Mouse (Mus musculus): ENCODE data around the gene Lig3. TPM values are rescaled to one million over a fixed set of nuclear protein-coding genes. Genes with fewer than 3 reads are reported as not detected.

The Lig3 gene
- polyA plus RNA-seq, 1 experiment from 2014 or later = 16.6 TPM

GRCm38 (mm10) chr11:82837192-82837591, 56.3 kb downstream of the Lig3 start:
- no peaks in the 10 kb centered on the region for H3K9me3 ChIP-seq (replicated peaks; ENCODE audit: control insufficient read depth, low read length)
- 66% methylated on average over 7 of the region's 7 CpGs for WGBS
- ATAC-seq (replicated peaks; ENCODE audit: extremely low read depth, insufficient read depth, low FRiP score) = no peak
- no peaks in the 10 kb centered on the region for H3K4me1 ChIP-seq (ENCODE audit: control insufficient read depth, insufficient read depth, low read length)
- H3K36me3 ChIP-seq (ENCODE audit: control insufficient read depth, insufficient read depth) = no peaks in the 10 kb centered on the region
- H3K4me3 ChIP-seq (ENCODE audit: low read length) = no peak overlapping the region
- H3K9ac ChIP-seq (ENCODE audit: low read length) = no peak overlapping the region
- H3K27me3 ChIP-seq (ENCODE audit: control insufficient read depth, insufficient read depth, low read length) = no peaks in the 10 kb centered on the region
- no peak overlapping the region for H3K27ac ChIP-seq (ENCODE audit: low read length)
- H3K4me2 ChIP-seq (ENCODE audit: low read depth, low read length) = no peak overlapping the region

DNA sequence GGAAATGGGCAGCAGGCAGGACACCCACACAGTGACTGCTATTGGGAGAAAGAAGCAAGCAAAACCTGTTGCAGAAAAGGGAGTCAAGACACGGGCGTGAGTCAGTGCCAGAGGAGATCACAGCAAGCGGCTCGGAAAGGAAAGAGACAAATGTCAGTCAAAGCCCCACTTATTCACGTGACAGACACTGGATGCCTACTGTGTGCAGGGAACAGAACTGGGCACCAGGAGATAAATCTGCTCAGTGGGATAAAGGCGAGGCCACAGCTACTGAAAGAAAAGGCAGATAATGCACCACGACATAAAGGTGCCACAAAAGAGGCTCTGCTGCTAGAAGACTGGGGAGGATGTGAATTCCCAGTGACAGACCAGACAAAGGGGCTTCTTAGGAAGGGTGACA, 56.9 kb downstream of the Lig3 start:
- Histone ChIP-seq H3K36me3 (ENCODE audit: control insufficient read depth, insufficient read depth) (no peaks in the 10 kb centered on the region), H3K27ac (ENCODE audit: low read length) (no peak overlapping the region), H3K4me3 (ENCODE audit: low read length) (no peak overlapping the region), H3K4me2 (ENCODE audit: low read depth, low read length) (no peak overlapping the region), H3K4me1 (ENCODE audit: control insufficient read depth, insufficient read depth, low read length) (no peaks in the 10 kb centered on the region), H3K9ac (ENCODE audit: low read length) (no peak overlapping the region), H3K27me3 (ENCODE audit: control insufficient read depth, insufficient read depth, low read length) (no peaks in the 10 kb centered on the region), H3K9me3 (replicated peaks; ENCODE audit: control insufficient read depth, low read length) (no peaks in the 10 kb centered on the region)
- no peak for ATAC-seq (replicated peaks; ENCODE audit: extremely low read depth, insufficient read depth, low FRiP score)
- 55% methylated on average over 7 of the region's 7 CpGs for WGBS

GRCm38 (mm10) chr11:82838511-82838910, 57.6 kb downstream of the Lig3 start:
- Histone ChIP-seq H3K36me3 (ENCODE audit: control insufficient read depth, insufficient read depth) (no peaks in the 10 kb centered on the region), H3K4me1 (ENCODE audit: control insufficient read depth, insufficient read depth, low read length) (no peaks in the 10 kb centered on the region), H3K4me2 (ENCODE audit: low read depth, low read length) (no peak overlapping the region), H3K27me3 (ENCODE audit: control insufficient read depth, insufficient read depth, low read length) (no peaks in the 10 kb centered on the region), H3K4me3 (ENCODE audit: low read length) (no peak overlapping the region), H3K9ac (ENCODE audit: low read length) (no peak overlapping the region), H3K27ac (ENCODE audit: low read length) (no peak overlapping the region), H3K9me3 (replicated peaks; ENCODE audit: control insufficient read depth, low read length) (no peaks in the 10 kb centered on the region)
- WGBS = 56% methylated on average over 5 of the region's 5 CpGs
- no peak for ATAC-seq (replicated peaks; ENCODE audit: extremely low read depth, insufficient read depth, low FRiP score)

DNA sequence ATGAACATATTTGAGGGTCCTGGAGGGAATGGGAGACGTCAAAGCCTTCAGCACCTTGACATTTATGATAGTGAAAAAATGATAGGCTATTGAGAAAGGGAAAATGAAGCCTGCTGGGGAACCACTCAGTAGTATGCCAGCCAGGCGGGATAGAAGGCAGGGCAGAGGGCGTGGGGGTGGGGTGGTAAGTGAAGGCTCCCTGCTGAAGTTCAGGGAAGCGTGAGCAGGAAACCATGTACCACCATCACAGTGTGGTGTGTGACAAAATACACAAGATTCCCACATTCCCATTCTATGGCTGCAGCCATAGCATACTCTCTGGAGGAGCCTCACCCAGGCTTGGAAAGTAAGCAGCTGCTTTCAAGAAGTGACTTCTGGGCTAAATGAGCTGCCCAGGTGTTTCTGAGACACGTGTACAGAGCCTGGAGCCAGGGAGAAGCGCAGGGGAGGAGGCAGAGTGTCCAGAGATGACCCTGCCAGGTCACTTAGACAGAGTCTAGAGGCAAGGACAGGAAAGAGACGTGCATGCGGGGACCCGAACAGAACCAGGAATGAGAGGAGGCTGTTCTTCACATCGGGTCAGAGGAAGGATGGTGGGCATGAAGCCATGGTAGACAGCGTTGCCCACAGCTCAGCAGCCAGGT, 64.0 kb downstream of the Lig3 start:
- Histone ChIP-seq H3K27me3 (ENCODE audit: control insufficient read depth, insufficient read depth, low read length) (no peaks in the 10 kb centered on the region), H3K4me2 (ENCODE audit: low read depth, low read length) (peak overlapping the region; percentile 69), H3K9me3 (replicated peaks; ENCODE audit: control insufficient read depth, low read length) (no peaks in the 10 kb centered on the region), H3K9ac (ENCODE audit: low read length) (no peak overlapping the region), H3K27ac (ENCODE audit: low read length) (no peak overlapping the region), H3K36me3 (ENCODE audit: control insufficient read depth, insufficient read depth) (no peaks in the 10 kb centered on the region), H3K4me3 (ENCODE audit: low read length) (no peak overlapping the region; the same call in 1 of the 2 replicates), H3K4me1 (ENCODE audit: control insufficient read depth, insufficient read depth, low read length) (peaks cover 9% of the 10 kb centered on the region)
- ATAC-seq (replicated peaks; ENCODE audit: extremely low read depth, insufficient read depth, low FRiP score) = no peak
- WGBS = 60% methylated on average over 11 of the region's 11 CpGs

GRCm38 (mm10) chr11:82845415-82846078, 64.6 kb downstream of the Lig3 start:
- H3K9me3 ChIP-seq (replicated peaks; ENCODE audit: control insufficient read depth, low read length) = no peaks in the 10 kb centered on the region
- H3K4me1 ChIP-seq (ENCODE audit: control insufficient read depth, insufficient read depth, low read length) = peaks cover 9% of the 10 kb centered on the region
- H3K4me2 ChIP-seq (ENCODE audit: low read depth, low read length) = peak overlapping the region; percentile 69
- no peaks in the 10 kb centered on the region for H3K36me3 ChIP-seq (ENCODE audit: control insufficient read depth, insufficient read depth)
- H3K4me3 ChIP-seq (ENCODE audit: low read length) = peak overlapping the region; percentile 45
- ATAC-seq (replicated peaks; ENCODE audit: extremely low read depth, insufficient read depth, low FRiP score) = peak; percentile 76
- H3K27ac ChIP-seq (ENCODE audit: low read length) = peak overlapping the region; percentile 38; the same call in 1 of the 2 replicates
- H3K27me3 ChIP-seq (ENCODE audit: control insufficient read depth, insufficient read depth, low read length) = no peaks in the 10 kb centered on the region
- H3K9ac ChIP-seq (ENCODE audit: low read length) = peak overlapping the region; percentile 65
- WGBS = 13% methylated on average over 16 of the region's 16 CpGs

DNA sequence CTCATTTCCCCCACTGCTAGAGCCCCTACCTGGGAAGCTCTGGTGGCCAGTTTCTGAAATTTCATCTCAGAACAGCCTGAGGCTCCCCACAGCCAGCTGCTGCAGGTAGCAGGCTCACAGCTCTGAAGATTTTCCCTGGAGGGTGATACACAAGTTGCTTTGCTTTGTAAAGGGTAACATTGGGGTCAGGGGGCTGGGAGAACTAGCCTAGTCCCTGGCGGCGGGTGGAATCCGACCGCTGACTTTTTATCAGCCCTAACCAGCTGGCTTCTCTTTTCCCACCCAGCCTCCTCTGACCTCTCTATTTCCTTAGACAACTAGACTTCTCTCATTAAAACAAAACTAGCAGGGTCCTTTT, 65.2 kb downstream of the Lig3 start:
- H3K4me3 ChIP-seq (ENCODE audit: low read length) = peak overlapping the region; percentile 45
- 22% methylated on average over 4 of the region's 4 CpGs for WGBS

DNA sequence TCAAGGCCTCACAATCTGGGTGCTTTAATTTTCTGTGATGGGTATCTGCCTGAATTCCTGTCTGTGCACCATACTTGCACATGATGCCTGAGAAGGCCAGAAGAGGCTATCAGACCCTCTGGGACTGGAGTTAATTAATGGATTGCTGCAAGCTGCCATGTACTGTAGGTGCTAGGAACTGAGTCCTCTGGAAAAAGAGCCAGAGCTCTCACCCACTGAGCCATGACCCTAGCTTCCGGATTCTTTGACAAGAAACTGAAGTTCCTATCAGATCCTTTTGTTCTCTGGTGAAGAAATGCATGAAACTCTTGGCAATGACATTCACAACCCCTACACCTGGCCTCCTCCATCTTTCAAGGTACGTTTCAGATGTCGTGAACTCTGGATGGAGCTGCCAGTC, 66.0 kb downstream of the Lig3 start:
- Histone ChIP-seq H3K27me3 (ENCODE audit: control insufficient read depth, insufficient read depth, low read length) (no peaks in the 10 kb centered on the region), H3K36me3 (ENCODE audit: control insufficient read depth, insufficient read depth) (no peaks in the 10 kb centered on the region), H3K27ac (ENCODE audit: low read length) (no peak overlapping the region), H3K4me1 (ENCODE audit: control insufficient read depth, insufficient read depth, low read length) (peaks cover 9% of the 10 kb centered on the region), H3K4me3 (ENCODE audit: low read length) (no peak overlapping the region), H3K4me2 (ENCODE audit: low read depth, low read length) (no peak overlapping the region), H3K9me3 (replicated peaks; ENCODE audit: control insufficient read depth, low read length) (no peaks in the 10 kb centered on the region), H3K9ac (ENCODE audit: low read length) (no peak overlapping the region)
- no peak for ATAC-seq (replicated peaks; ENCODE audit: extremely low read depth, insufficient read depth, low FRiP score)
- WGBS = 80% methylated on average over 3 of the region's 3 CpGs

More for the DNA sequence above, 65.2 kb downstream of the Lig3 start:
- ATAC-seq (replicated peaks; ENCODE audit: extremely low read depth, insufficient read depth, low FRiP score) = peak; percentile 21; the same call in 1 of the 2 replicates
- peak overlapping the region; percentile 20; the same call in 1 of the 2 replicates for H3K27ac ChIP-seq (ENCODE audit: low read length)
- H3K4me1 ChIP-seq (ENCODE audit: control insufficient read depth, insufficient read depth, low read length) = peaks cover 9% of the 10 kb centered on the region
- H3K36me3 ChIP-seq (ENCODE audit: control insufficient read depth, insufficient read depth) = no peaks in the 10 kb centered on the region
- no peaks in the 10 kb centered on the region for H3K9me3 ChIP-seq (replicated peaks; ENCODE audit: control insufficient read depth, low read length)
- peak overlapping the region; percentile 65 for H3K9ac ChIP-seq (ENCODE audit: low read length)
- H3K4me2 ChIP-seq (ENCODE audit: low read depth, low read length) = peak overlapping the region; percentile 69
- no peaks in the 10 kb centered on the region for H3K27me3 ChIP-seq (ENCODE audit: control insufficient read depth, insufficient read depth, low read length)

DNA sequence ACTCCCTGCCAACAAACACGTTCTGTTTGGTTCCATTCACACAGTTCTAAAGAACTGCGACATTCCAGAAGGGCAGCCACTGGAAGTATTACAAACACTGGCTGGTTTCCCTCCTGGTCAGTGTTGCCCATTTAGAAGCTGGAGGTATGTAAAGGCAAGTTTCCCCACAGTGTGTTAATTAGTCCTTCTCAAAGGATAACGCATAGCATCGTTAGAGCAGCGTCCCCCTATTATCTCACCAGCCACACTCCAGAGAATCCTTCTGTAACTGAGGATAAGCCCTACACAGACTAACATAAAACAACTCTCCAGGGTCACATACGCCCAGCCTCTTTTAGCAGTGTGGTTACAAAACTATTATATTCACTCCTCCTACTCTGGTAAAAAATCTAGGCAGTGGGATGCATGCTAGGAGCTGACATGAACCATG, 66.7 kb downstream of the Lig3 start:
- H3K9ac ChIP-seq (ENCODE audit: low read length) = no peak overlapping the region
- H3K27me3 ChIP-seq (ENCODE audit: control insufficient read depth, insufficient read depth, low read length) = no peaks in the 10 kb centered on the region
- H3K36me3 ChIP-seq (ENCODE audit: control insufficient read depth, insufficient read depth) = no peaks in the 10 kb centered on the region
- no peak for ATAC-seq (replicated peaks; ENCODE audit: extremely low read depth, insufficient read depth, low FRiP score)
- 44% methylated on average over 6 of the region's 6 CpGs for WGBS
- no peaks in the 10 kb centered on the region for H3K9me3 ChIP-seq (replicated peaks; ENCODE audit: control insufficient read depth, low read length)
- H3K27ac ChIP-seq (ENCODE audit: low read length) = no peak overlapping the region
- H3K4me1 ChIP-seq (ENCODE audit: control insufficient read depth, insufficient read depth, low read length) = peaks cover 9% of the 10 kb centered on the region
- no peak overlapping the region for H3K4me3 ChIP-seq (ENCODE audit: low read length)
- H3K4me2 ChIP-seq (ENCODE audit: low read depth, low read length) = no peak overlapping the region

DNA sequence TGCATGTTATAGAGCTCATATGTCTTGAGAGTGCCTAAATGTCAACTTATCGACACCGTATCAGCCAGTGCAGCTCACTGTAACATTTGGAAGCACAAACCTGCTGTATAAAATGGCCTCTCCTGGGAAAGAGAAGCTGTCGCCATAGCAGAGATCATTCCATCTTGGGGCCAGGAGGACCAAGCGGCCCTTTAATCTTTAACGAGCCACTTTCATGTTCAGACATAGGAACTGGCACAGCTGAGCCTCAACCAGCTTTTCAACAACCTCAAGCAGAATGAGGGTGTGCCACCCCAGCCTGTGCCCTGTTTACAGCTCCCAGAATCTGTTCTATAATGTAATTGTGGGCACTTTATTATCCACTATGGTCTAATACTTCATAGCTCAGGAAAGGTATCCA, 69.4 kb downstream of the Lig3 start:
- H3K36me3 ChIP-seq (ENCODE audit: control insufficient read depth, insufficient read depth) = no peaks in the 10 kb centered on the region
- no peak for ATAC-seq (replicated peaks; ENCODE audit: extremely low read depth, insufficient read depth, low FRiP score)
- no peaks in the 10 kb centered on the region for H3K27me3 ChIP-seq (ENCODE audit: control insufficient read depth, insufficient read depth, low read length)
- no peak overlapping the region for H3K4me3 ChIP-seq (ENCODE audit: low read length)
- H3K4me2 ChIP-seq (ENCODE audit: low read depth, low read length) = no peak overlapping the region
- H3K27ac ChIP-seq (ENCODE audit: low read length) = no peak overlapping the region
- H3K9ac ChIP-seq (ENCODE audit: low read length) = no peak overlapping the region
- H3K4me1 ChIP-seq (ENCODE audit: control insufficient read depth, insufficient read depth, low read length) = peaks cover 4% of the 10 kb centered on the region
- 65% methylated on average over 5 of the region's 5 CpGs for WGBS
- no peaks in the 10 kb centered on the region for H3K9me3 ChIP-seq (replicated peaks; ENCODE audit: control insufficient read depth, low read length)

Measured in heart, embryonic 16.5 days (tissue).